Mouse (Mus musculus) ZHBTc4 (cell line): ENCODE results near the gene Tmem80.

Experiments
- DNase-seq: peaks from one replicate; pipeline ENCODE4 v3.0.0-alpha.2; 2011; ENCODE audit warnings: low read depth, low spot score

Tmem80 gene

GRCm38 (mm10) chr7:141327469-141328372, at the start of gene Tmem80, which contains the start of gene Deaf1:
Gene Tmem80, plus strand, starts transcription at chr7:141327739.
Gene Deaf1, minus strand, starts transcription at chr7:141327690.
- peak; percentile 90 for DNase-seq

- DNase-seq: peak; percentile 75
Measured at GRCm38 (mm10) chr7:141278766-141279590, 48.6 kb upstream of the Tmem80 start, which contains the start of gene Sct. Gene Sct, minus strand, starts transcription at chr7:141279133.

- DNase-seq: no peak
Measured at GRCm38 (mm10) chr7:141281442-141281841, 46.1 kb upstream of the Tmem80 start.

- no peak for DNase-seq
Measured at GRCm38 (mm10) chr7:141282756-141283155, 44.8 kb upstream of the Tmem80 start.

GRCm38 (mm10) chr7:141288042-141288441, 39.5 kb upstream of the Tmem80 start:
- DNase-seq: peak; percentile 45

- peak; percentile 74 for DNase-seq
Measured at GRCm38 (mm10) chr7:141291921-141292582, 35.5 kb upstream of the Tmem80 start, which contains the start of gene Drd4. Gene Drd4, plus strand, starts transcription at chr7:141292006.

- DNase-seq: no peak
Measured at GRCm38 (mm10) chr7:141292583-141293388, 34.8 kb upstream of the Tmem80 start.

GRCm38 (mm10) chr7:141293852-141294471, 33.6 kb upstream of the Tmem80 start:
- DNase-seq: peak; percentile 65

- peak; percentile 27 for DNase-seq
Measured at GRCm38 (mm10) chr7:141294479-141294878, 33.1 kb upstream of the Tmem80 start.

GRCm38 (mm10) chr7:141297926-141298650, 29.5 kb upstream of the Tmem80 start:
- DNase-seq: no peak

- DNase-seq: no peak
Measured at GRCm38 (mm10) chr7:141299175-141299574, 28.4 kb upstream of the Tmem80 start.

GRCm38 (mm10) chr7:141301386-141301785, 26.2 kb upstream of the Tmem80 start:
- no peak for DNase-seq

- DNase-seq: no peak
Measured at GRCm38 (mm10) chr7:141302702-141303268, 24.8 kb upstream of the Tmem80 start.

GRCm38 (mm10) chr7:141304537-141304936, 23.0 kb upstream of the Tmem80 start:
- DNase-seq: no peak

- DNase-seq: no peak
Measured at GRCm38 (mm10) chr7:141314416-141314815, 13.1 kb upstream of the Tmem80 start.

GRCm38 (mm10) chr7:141315076-141315475, 12.5 kb upstream of the Tmem80 start:
- DNase-seq: no peak

GRCm38 (mm10) chr7:141315974-141316373, 11.6 kb upstream of the Tmem80 start:
- DNase-seq: peak; percentile 80

- DNase-seq: no peak
Measured at GRCm38 (mm10) chr7:141317619-141318132, 9.9 kb upstream of the Tmem80 start.

- DNase-seq: peak; percentile 57
Measured at GRCm38 (mm10) chr7:141319446-141319845, 8.1 kb upstream of the Tmem80 start.
